Mouse (Mus musculus) induced T-regulatory cell, adult 2 months (primary cell): ENCODE results near the gene Ddx3y.

Source experiments
- DNase-seq: peaks from one replicate; pipeline ENCODE4 v3.0.0-alpha.2; 2012; ENCODE audit warnings: low read depth

Ddx3y gene

GRCm38 (mm10) chrY:1286171-1286795 lies at the start of gene Ddx3y:
Gene Ddx3y (minus strand): TSS chrY:1286629.
- peak; percentile 91 for DNase-seq

- DNase-seq = no peak
These were observed 7.3 kb upstream of the Ddx3y start for GRCm38 (mm10) chrY:1293708-1294107.

DNA sequence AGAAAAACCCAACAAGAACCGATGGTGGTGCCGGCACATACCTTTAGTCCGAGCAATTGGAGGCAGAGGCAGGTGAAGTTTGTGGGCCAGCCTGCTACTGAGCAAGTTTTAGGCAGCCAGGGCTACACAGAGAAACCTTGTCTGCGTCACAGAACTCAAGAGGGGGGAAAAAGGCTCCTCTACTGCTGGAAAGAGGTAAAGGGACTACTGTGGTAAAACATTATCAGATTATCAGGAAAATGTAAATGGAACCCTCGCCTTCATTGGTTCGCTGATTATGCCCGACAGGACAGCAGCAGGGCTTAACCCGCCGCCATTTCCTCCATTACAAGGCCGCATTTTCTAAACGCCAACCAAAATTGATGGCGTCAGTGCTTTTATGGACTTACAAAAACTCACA lies 694 bp downstream of the Ddx3y start:
- DNase-seq = peak; percentile 77

- no peak for DNase-seq
These were observed 40.3 kb downstream of the Ddx3y start for GRCm38 (mm10) chrY:1246117-1246516.

GRCm38 (mm10) chrY:1245426-1245863 lies 41.0 kb downstream of the Ddx3y start, which contains the start of gene Uty:
Gene Uty (minus strand): TSS chrY:1245759.
- DNase-seq = peak; percentile 90

GRCm38 (mm10) chrY:1244940-1245339 lies 41.5 kb downstream of the Ddx3y start:
- no peak for DNase-seq

- peak; percentile 52 for DNase-seq
These were observed 42.0 kb downstream of the Ddx3y start for GRCm38 (mm10) chrY:1244421-1244820.

- peak; percentile 43 for DNase-seq
These were observed 66.4 kb downstream of the Ddx3y start for GRCm38 (mm10) chrY:1220001-1220400.
